Mouse (Mus musculus): Measurements from ENCODE around the gene Cnr1. TPM values are rescaled to one million over a fixed set of nuclear protein-coding genes. Genes with fewer than 3 reads are reported as not detected.

Cnr1 gene
- total and polyA plus RNA-seq, 3 experiments: 0.05 to 0.12 (median 0.09) TPM

DNA sequence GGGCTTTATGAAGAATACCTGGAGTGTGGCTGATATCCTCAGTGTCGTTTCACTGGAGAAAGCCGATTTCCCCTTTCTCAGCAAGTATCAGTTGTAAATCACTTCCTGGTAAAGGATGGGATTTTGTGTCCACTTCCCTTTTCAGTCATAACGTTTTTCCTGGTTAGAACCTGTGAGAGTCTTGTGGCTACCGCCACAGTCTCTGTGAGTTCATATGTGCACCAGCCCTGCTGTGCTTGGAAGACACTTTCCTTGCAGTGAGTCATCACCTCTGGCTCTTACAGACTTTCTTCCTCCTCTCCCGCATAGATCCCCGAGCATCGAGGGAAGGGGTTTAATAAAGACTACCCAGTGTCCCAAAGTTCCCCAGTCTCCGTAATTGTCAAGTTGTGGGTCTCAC, 29.3 kb upstream of the Cnr1 start:
- intact Hi-C loops (cut with DNase I): no loop called here
- H3K27ac ChIP-seq: no peak overlapping the region

DNA sequence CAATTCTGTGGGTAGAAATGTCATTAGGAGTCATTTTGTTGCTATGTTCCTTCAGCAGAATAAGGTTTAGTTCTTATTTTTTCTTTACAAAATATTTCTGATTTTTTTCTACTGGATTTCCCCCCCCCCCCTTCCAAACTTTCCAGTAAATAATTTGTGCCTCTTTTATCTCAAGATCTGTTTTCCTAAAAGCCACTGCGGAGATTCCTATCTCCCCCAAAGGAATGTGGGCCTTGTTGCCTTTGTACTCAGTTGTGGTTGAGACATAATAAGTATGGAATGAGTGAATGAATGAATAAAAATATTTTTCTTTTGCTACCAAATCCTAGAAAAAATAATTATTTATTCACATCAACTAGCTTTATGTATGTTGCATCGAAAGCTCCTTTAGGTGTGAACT, 28.9 kb upstream of the Cnr1 start:
- no peak overlapping the region for H3K4me3 ChIP-seq
- 0 out of 2 replicates have a peak, but pooled peaks cover 1% of the 10 kb centered on the region for H3K27me3 ChIP-seq (ENCODE audit: control insufficient read depth, insufficient read depth, low read length)
- H3K27ac ChIP-seq: no peak overlapping the region
- TF ChIP-seq POLR2A (IDR thresholded peaks at IDR 0.05; ENCODE audit: insufficient read depth, low read depth, low read length) (no peak), EP300 (IDR thresholded peaks at IDR 0.05; ENCODE audit: insufficient read depth, low read depth, low read length) (no peak), CTCF (IDR thresholded peaks at IDR 0.05) (no peak)
- H3K4me1 ChIP-seq (ENCODE audit: control insufficient read depth, insufficient read depth, low read length): no peaks in the 10 kb centered on the region
- no peak for DNase-seq
- intact Hi-C loops (cut with DNase I): no loop called here
- H3K36me3 ChIP-seq (ENCODE audit: control insufficient read depth, insufficient read depth, low read length): no peaks in the 10 kb centered on the region
- WGBS: 90% methylated on average over 2 of the region's 2 CpGs
- H3K9ac ChIP-seq (ENCODE audit: low read depth, low read length): no peak overlapping the region
- no peaks in the 10 kb centered on the region for H3K79me2 ChIP-seq (replicated peaks; ENCODE audit: control insufficient read depth, insufficient read depth, low read length)

More for the DNA sequence above, 29.3 kb upstream of the Cnr1 start:
- Histone ChIP-seq H3K4me3 (no peak overlapping the region), H3K27me3 (ENCODE audit: control insufficient read depth, insufficient read depth, low read length) (0 out of 2 replicates have a peak, but pooled peaks cover 1% of the 10 kb centered on the region), H3K79me2 (replicated peaks; ENCODE audit: control insufficient read depth, insufficient read depth, low read length) (no peaks in the 10 kb centered on the region), H3K9ac (ENCODE audit: low read depth, low read length) (no peak overlapping the region), H3K4me1 (ENCODE audit: control insufficient read depth, insufficient read depth, low read length) (no peaks in the 10 kb centered on the region), H3K36me3 (ENCODE audit: control insufficient read depth, insufficient read depth, low read length) (no peaks in the 10 kb centered on the region)
- TF ChIP-seq EP300 (IDR thresholded peaks at IDR 0.05; ENCODE audit: insufficient read depth, low read depth, low read length): no peak
- TF ChIP-seq POLR2A (IDR thresholded peaks at IDR 0.05; ENCODE audit: insufficient read depth, low read depth, low read length): no peak
- no peak for TF ChIP-seq CTCF (IDR thresholded peaks at IDR 0.05)
- WGBS: 50% methylated on average over 8 of the region's 8 CpGs
- DNase-seq: no peak

GRCm38 (mm10) chr4:33901659-33902058, 22.7 kb upstream of the Cnr1 start:
- intact Hi-C loops (cut with DNase I): no loop called here
- DNase-seq: no peak
- no peaks in the 10 kb centered on the region for H3K79me2 ChIP-seq (replicated peaks; ENCODE audit: control insufficient read depth, insufficient read depth, low read length)
- H3K4me3 ChIP-seq: no peak overlapping the region
- no peaks in the 10 kb centered on the region for H3K27me3 ChIP-seq (ENCODE audit: control insufficient read depth, insufficient read depth, low read length)
- H3K9ac ChIP-seq (ENCODE audit: low read depth, low read length): no peak overlapping the region
- no peaks in the 10 kb centered on the region for H3K36me3 ChIP-seq (ENCODE audit: control insufficient read depth, insufficient read depth, low read length)
- WGBS: 76% methylated on average over 3 of the region's 3 CpGs
- no peak overlapping the region for H3K27ac ChIP-seq
- no peaks in the 10 kb centered on the region for H3K4me1 ChIP-seq (ENCODE audit: control insufficient read depth, insufficient read depth, low read length)
- no peak for TF ChIP-seq POLR2A (IDR thresholded peaks at IDR 0.05; ENCODE audit: insufficient read depth, low read depth, low read length)
- no peak for TF ChIP-seq EP300 (IDR thresholded peaks at IDR 0.05; ENCODE audit: insufficient read depth, low read depth, low read length)
- no peak for TF ChIP-seq CTCF (IDR thresholded peaks at IDR 0.05)

DNA sequence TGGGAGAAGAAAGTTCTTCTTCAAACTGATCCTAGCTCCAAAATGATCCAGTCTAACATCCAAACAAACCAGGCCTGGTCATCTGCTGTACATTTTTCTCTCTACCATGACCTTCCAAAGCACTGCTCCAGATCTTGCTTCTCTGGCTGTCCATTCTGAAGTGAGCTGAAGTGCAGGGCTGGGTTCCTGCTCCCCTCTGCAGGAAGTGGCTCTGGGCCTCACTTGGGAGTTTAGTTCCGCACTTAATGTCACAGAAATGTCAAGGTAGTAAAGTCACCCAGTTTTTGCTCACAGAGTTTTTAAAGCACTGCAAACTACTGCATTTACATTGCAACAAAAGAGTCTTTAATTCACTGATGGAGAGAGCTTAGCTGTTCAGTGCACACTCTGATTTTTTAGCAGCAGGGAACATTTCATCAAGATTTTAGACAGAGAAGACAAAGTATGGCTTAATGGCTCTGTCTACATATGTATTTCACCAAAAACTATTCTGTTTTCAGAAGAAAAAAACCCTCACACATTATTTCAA, 20.5 kb upstream of the Cnr1 start:
- WGBS: 73% methylated on average over 1 of the region's 1 CpGs
- H3K36me3 ChIP-seq (ENCODE audit: control insufficient read depth, insufficient read depth, low read length): no peaks in the 10 kb centered on the region
- DNase-seq: no peak
- H3K27me3 ChIP-seq (ENCODE audit: control insufficient read depth, insufficient read depth, low read length): no peaks in the 10 kb centered on the region
- H3K4me3 ChIP-seq: no peak overlapping the region
- H3K79me2 ChIP-seq (replicated peaks; ENCODE audit: control insufficient read depth, insufficient read depth, low read length): no peaks in the 10 kb centered on the region
- H3K27ac ChIP-seq: no peak overlapping the region
- intact Hi-C loops (cut with DNase I): no loop called here
- H3K9ac ChIP-seq (ENCODE audit: low read depth, low read length): no peak overlapping the region
- no peaks in the 10 kb centered on the region for H3K4me1 ChIP-seq (ENCODE audit: control insufficient read depth, insufficient read depth, low read length)
- no peak for TF ChIP-seq CTCF (IDR thresholded peaks at IDR 0.05)
- TF ChIP-seq POLR2A (IDR thresholded peaks at IDR 0.05; ENCODE audit: insufficient read depth, low read depth, low read length): no peak
- no peak for TF ChIP-seq EP300 (IDR thresholded peaks at IDR 0.05; ENCODE audit: insufficient read depth, low read depth, low read length)

DNA sequence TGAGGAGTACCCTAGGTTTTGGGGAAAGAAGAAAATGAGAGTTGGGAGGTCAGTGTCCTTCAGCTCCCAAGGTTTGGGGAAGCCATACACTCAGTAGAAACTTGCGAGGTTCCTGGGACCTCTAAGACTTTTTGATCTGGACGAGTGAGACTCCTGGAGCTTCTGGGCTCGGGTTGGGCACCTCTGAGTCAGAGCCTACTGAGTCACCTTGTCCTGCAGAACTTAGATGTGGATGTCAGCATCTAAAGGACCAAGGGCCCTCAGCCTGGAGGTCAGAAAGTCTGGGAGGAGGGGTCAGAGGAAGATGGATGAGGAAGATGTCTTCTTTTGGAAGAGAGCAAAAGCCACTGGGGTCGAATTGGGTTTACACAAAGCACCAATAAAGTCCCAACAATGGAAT, 19.6 kb upstream of the Cnr1 start:
- H3K27ac ChIP-seq: no peak overlapping the region
- H3K79me2 ChIP-seq (replicated peaks; ENCODE audit: control insufficient read depth, insufficient read depth, low read length): no peaks in the 10 kb centered on the region
- no peak overlapping the region for H3K4me3 ChIP-seq
- H3K36me3 ChIP-seq (ENCODE audit: control insufficient read depth, insufficient read depth, low read length): no peaks in the 10 kb centered on the region
- intact Hi-C loops (cut with DNase I): no loop called here
- no peak for DNase-seq
- 68% methylated on average over 4 of the region's 4 CpGs for WGBS
- no peaks in the 10 kb centered on the region for H3K27me3 ChIP-seq (ENCODE audit: control insufficient read depth, insufficient read depth, low read length)
- H3K9ac ChIP-seq (ENCODE audit: low read depth, low read length): no peak overlapping the region
- no peak for TF ChIP-seq POLR2A (IDR thresholded peaks at IDR 0.05; ENCODE audit: insufficient read depth, low read depth, low read length)
- no peak for TF ChIP-seq CTCF (IDR thresholded peaks at IDR 0.05)
- no peak for TF ChIP-seq EP300 (IDR thresholded peaks at IDR 0.05; ENCODE audit: insufficient read depth, low read depth, low read length)
- no peaks in the 10 kb centered on the region for H3K4me1 ChIP-seq (ENCODE audit: control insufficient read depth, insufficient read depth, low read length)

- no peak overlapping the region for H3K4me3 ChIP-seq
- 49% methylated on average over 3 of the region's 3 CpGs for WGBS
- H3K27ac ChIP-seq: no peak overlapping the region
- DNase-seq: no peak
- no peaks in the 10 kb centered on the region for H3K27me3 ChIP-seq (ENCODE audit: control insufficient read depth, insufficient read depth, low read length)
- H3K79me2 ChIP-seq (replicated peaks; ENCODE audit: control insufficient read depth, insufficient read depth, low read length): no peaks in the 10 kb centered on the region
- H3K9ac ChIP-seq (ENCODE audit: low read depth, low read length): no peak overlapping the region
- no peaks in the 10 kb centered on the region for H3K4me1 ChIP-seq (ENCODE audit: control insufficient read depth, insufficient read depth, low read length)
- no peaks in the 10 kb centered on the region for H3K36me3 ChIP-seq (ENCODE audit: control insufficient read depth, insufficient read depth, low read length)
- intact Hi-C loops (cut with DNase I): no loop called here
- no peak for TF ChIP-seq POLR2A (IDR thresholded peaks at IDR 0.05; ENCODE audit: insufficient read depth, low read depth, low read length)
- no peak for TF ChIP-seq EP300 (IDR thresholded peaks at IDR 0.05; ENCODE audit: insufficient read depth, low read depth, low read length)
- TF ChIP-seq CTCF (IDR thresholded peaks at IDR 0.05): no peak
These were observed 15.6 kb upstream of the Cnr1 start for GRCm38 (mm10) chr4:33908786-33909185.

Data from heart, adult 2 months (tissue).